Comparison of ENCODE assay signal across 8 mouse cellular contexts in genomic region chr2:138245631-138246289, GRCm38 (mm10). TPM values are rescaled to one million over a fixed set of nuclear protein-coding genes. Genes with fewer than 3 reads are reported as not detected.
DNase-seq lines count a peak whose midpoint lies in the region; ATAC-seq lines count a peak whose summit lies in the region.

No protein-coding gene starts in this region.

- no peaks in the 10 kb centered on the region for H3K27me3 ChIP-seq in embryonic facial prominence, embryonic 13.5 days
- H3K27me3 ChIP-seq in embryonic facial prominence, embryonic 10.5 days (replicated peaks; ENCODE audit: low read depth, poor library complexity, severe bottlenecking): no peaks in the 10 kb centered on the region
- H3K27me3 ChIP-seq in intestine, embryonic 16.5 days (replicated peaks; ENCODE audit: control insufficient read depth, insufficient read depth, low read length): no peaks in the 10 kb centered on the region

- 0 out of 2 replicates have a peak, but pooled peaks cover 3% of the 10 kb centered on the region for H3K4me1 ChIP-seq in embryonic facial prominence, embryonic 13.5 days
- no peaks in the 10 kb centered on the region; the same call in 1 of the 2 replicates for H3K4me1 ChIP-seq in embryonic facial prominence, embryonic 10.5 days
- H3K4me1 ChIP-seq in intestine, embryonic 16.5 days (ENCODE audit: control insufficient read depth, insufficient read depth, low read length): peaks cover 4% of the 10 kb centered on the region; the same call in 1 of the 2 replicates

- no peak for DNase-seq in embryonic facial prominence, embryonic 10.5 days (ENCODE audit: low spot score)
- peak; percentile 13 for DNase-seq in urinary bladder, postnatal 14 days (ENCODE audit: low spot score)
- DNase-seq in urinary bladder, postnatal 36 days (ENCODE audit: low spot score in 2 of 2): no peak
- peak; percentile 84 for DNase-seq in lung, postnatal 10 days
- DNase-seq in embryo, embryonic 9.5 days (ENCODE audit: extremely low spot score): no peak
- no peak for DNase-seq in adrenal gland, postnatal 4 days (ENCODE audit: low spot score in 2 of 2)

- H3K27ac ChIP-seq in embryonic facial prominence, embryonic 13.5 days: 0 out of 2 replicates have a peak overlapping the region, but pooled peaks have one; percentile 64
- no peak overlapping the region for H3K27ac ChIP-seq in embryonic facial prominence, embryonic 10.5 days (replicated peaks)
- peak overlapping the region; percentile 33; the same call in 1 of the 2 replicates for H3K27ac ChIP-seq in intestine, embryonic 16.5 days (ENCODE audit: low read length)

- H3K4me2 ChIP-seq in embryonic facial prominence, embryonic 13.5 days: no peak overlapping the region
- H3K4me2 ChIP-seq in intestine, embryonic 16.5 days (ENCODE audit: low read depth, low read length): no peak overlapping the region; the same call in 1 of the 2 replicates

- H3K36me3 ChIP-seq in embryonic facial prominence, embryonic 13.5 days: no peaks in the 10 kb centered on the region
- H3K36me3 ChIP-seq in embryonic facial prominence, embryonic 10.5 days (replicated peaks): no peaks in the 10 kb centered on the region
- H3K36me3 ChIP-seq in intestine, embryonic 16.5 days (ENCODE audit: control insufficient read depth, insufficient read depth, low read length): no peaks in the 10 kb centered on the region

- no peak for ATAC-seq in embryonic facial prominence, embryonic 13.5 days (ENCODE audit: insufficient number of reproducible peaks, insufficient read depth, low FRiP score, low TSS enrichment, low read depth)
- ATAC-seq in intestine, embryonic 16.5 days: peak; percentile 80

- H3K9me3 ChIP-seq in embryonic facial prominence, embryonic 13.5 days: no peaks in the 10 kb centered on the region
- no peaks in the 10 kb centered on the region for H3K9me3 ChIP-seq in embryonic facial prominence, embryonic 10.5 days
- H3K9me3 ChIP-seq in intestine, embryonic 16.5 days (ENCODE audit: control insufficient read depth, low read length): no peaks in the 10 kb centered on the region

- H3K9ac ChIP-seq in embryonic facial prominence, embryonic 13.5 days: no peak overlapping the region
- no peak overlapping the region for H3K9ac ChIP-seq in intestine, embryonic 16.5 days (ENCODE audit: low read depth, low read length)

- 57% methylated on average over 2 of the region's 2 CpGs for WGBS in embryonic facial prominence, embryonic 13.5 days
- 73% methylated on average over 2 of the region's 2 CpGs for WGBS in embryonic facial prominence, embryonic 10.5 days
- 57% methylated on average over 2 of the region's 2 CpGs for WGBS in intestine, embryonic 16.5 days

- no peak overlapping the region for H3K4me3 ChIP-seq in embryonic facial prominence, embryonic 13.5 days
- no peak overlapping the region for H3K4me3 ChIP-seq in embryonic facial prominence, embryonic 10.5 days
- no peak overlapping the region for H3K4me3 ChIP-seq in intestine, embryonic 16.5 days (ENCODE audit: low read length)

RNA-seq across cellular contexts. Expression of gene Btbd3, which starts 10.6 kb away (rescaled TPM):
- polyA plus RNA-seq in embryonic facial prominence, embryonic 13.5 days (2015; fragmentation: Nextera tagmentation; extraction: Ambion mirVana): 25.8 and 30.2 TPM in 2 replicates
- 18.0 and 18.6 TPM in 2 replicates for polyA plus RNA-seq in embryonic facial prominence, embryonic 10.5 days (2016; fragmentation: Nextera tagmentation; extraction: Ambion mirVana)
- polyA plus RNA-seq in intestine, embryonic 16.5 days (2015; fragmentation: Nextera tagmentation; extraction: Ambion mirVana): 17.9 and 19.8 TPM in 2 replicates
- total RNA-seq in adrenal gland, postnatal 4 days (2021): 10 to 100 TPM; 27.7 to 28.5 TPM

Comparison
In these comparisons a context has a peak if more than half of its experiments do, and no peak if none do; other contexts are left out.
1. DNase-seq: peak in urinary bladder, postnatal 14 days (single experiment) and lung, postnatal 10 days (single experiment); none in embryonic facial prominence, embryonic 10.5 days (single experiment), urinary bladder, postnatal 36 days (0 of 2), embryo, embryonic 9.5 days (single experiment) and adrenal gland, postnatal 4 days (0 of 2).